Mouse (Mus musculus): ENCODE measurements around the gene Nipbl. TPM values are rescaled to one million over a fixed set of nuclear protein-coding genes. Genes with fewer than 3 reads are reported as not detected.
"Not testable (repeated sequence)": the region's sequence is repeated elsewhere in the genome, so short reads cannot be mapped to it uniquely, and the experiment has no call there.

Gene Nipbl
- polyA plus RNA-seq, 1 experiment from 2014 or later, result 12.5 TPM

GRCm38 (mm10) chr15:8282155-8282554 is 162.1 kb downstream of the Nipbl start:
- Histone ChIP-seq H3K9me3 (ENCODE audit: control insufficient read depth, low read length) (no peaks in the 10 kb centered on the region), H3K4me3 (ENCODE audit: low read length) (no peak overlapping the region), H3K27ac (ENCODE audit: low read length) (no peak overlapping the region), H3K9ac (ENCODE audit: low read depth, low read length) (no peak overlapping the region), H3K4me2 (ENCODE audit: low read depth, low read length) (no peak overlapping the region), H3K4me1 (ENCODE audit: control insufficient read depth, insufficient read depth, low read length) (no peaks in the 10 kb centered on the region), H3K36me3 (ENCODE audit: control insufficient read depth, insufficient read depth, low read length) (no peaks in the 10 kb centered on the region), H3K27me3 (replicated peaks; ENCODE audit: control insufficient read depth, insufficient read depth, low read length) (no peaks in the 10 kb centered on the region)
- WGBS, result 77% methylated on average over 2 of the region's 2 CpGs
- ATAC-seq, result no peak

DNA sequence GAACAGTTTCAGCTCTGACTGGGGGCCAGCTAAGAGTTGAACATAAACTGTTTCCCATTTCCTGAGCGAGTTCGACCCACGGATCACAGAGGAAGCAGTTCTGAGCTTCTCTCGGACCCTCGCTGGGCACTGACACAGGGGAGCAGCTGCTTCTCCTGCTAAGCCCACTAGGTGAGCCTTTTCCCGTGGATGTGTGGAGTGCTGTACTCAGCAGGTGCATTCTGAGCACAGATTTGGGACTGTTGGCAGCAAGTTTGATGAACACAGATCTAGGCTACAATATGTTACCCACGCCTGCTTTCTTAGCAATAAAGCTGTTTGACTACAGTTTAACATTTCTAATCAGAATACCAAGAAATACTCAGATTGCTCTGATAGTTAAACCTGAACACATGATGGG is 162.6 kb downstream of the Nipbl start:
- Histone ChIP-seq H3K9me3 (ENCODE audit: control insufficient read depth, low read length) (no peaks in the 10 kb centered on the region), H3K4me1 (ENCODE audit: control insufficient read depth, insufficient read depth, low read length) (no peaks in the 10 kb centered on the region), H3K4me3 (ENCODE audit: low read length) (no peak overlapping the region), H3K4me2 (ENCODE audit: low read depth, low read length) (no peak overlapping the region), H3K36me3 (ENCODE audit: control insufficient read depth, insufficient read depth, low read length) (no peaks in the 10 kb centered on the region), H3K27me3 (replicated peaks; ENCODE audit: control insufficient read depth, insufficient read depth, low read length) (no peaks in the 10 kb centered on the region), H3K9ac (ENCODE audit: low read depth, low read length) (no peak overlapping the region), H3K27ac (ENCODE audit: low read length) (no peak overlapping the region)
- WGBS, result 71% methylated on average over 7 of the region's 7 CpGs
- ATAC-seq, result no peak

GRCm38 (mm10) chr15:8279929-8280610 is 164.2 kb downstream of the Nipbl start:
- WGBS, result 46% methylated on average over 20 of the region's 20 CpGs
- peak; percentile 67 for ATAC-seq
- Histone ChIP-seq H3K36me3 (ENCODE audit: control insufficient read depth, insufficient read depth, low read length) (no peaks in the 10 kb centered on the region), H3K9me3 (ENCODE audit: control insufficient read depth, low read length) (peaks cover 3% of the 10 kb centered on the region; the same call in 1 of the 2 replicates), H3K4me2 (ENCODE audit: low read depth, low read length) (peak overlapping the region; percentile 64), H3K27ac (ENCODE audit: low read length) (no peak overlapping the region), H3K27me3 (replicated peaks; ENCODE audit: control insufficient read depth, insufficient read depth, low read length) (no peaks in the 10 kb centered on the region), H3K4me3 (ENCODE audit: low read length) (peak overlapping the region; percentile 47), H3K9ac (ENCODE audit: low read depth, low read length) (peak overlapping the region; percentile 51; the same call in 1 of the 2 replicates), H3K4me1 (ENCODE audit: control insufficient read depth, insufficient read depth, low read length) (no peaks in the 10 kb centered on the region)

DNA sequence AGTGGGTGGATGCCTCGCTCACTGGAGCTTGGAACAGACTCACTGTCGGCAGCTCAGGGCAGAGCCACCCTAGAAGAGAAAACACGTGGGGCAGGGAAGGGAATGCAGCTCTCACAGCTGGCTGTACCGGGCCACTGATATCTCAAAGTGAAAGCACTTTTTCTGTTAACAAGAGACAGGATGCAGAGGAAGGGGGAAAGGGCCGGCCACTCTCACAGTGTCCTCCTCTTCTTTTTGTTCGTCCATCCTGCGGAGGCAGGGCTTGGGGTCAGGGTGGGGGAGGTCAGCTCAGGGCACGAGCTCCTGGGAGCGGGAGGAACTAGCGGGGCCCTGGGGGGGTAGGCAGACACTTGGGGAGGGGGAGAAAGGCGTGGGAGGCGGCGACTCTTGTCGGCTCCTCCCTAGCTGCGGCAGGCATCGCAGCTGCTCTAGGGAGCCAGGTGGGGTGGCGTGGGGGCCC is 164.9 kb downstream of the Nipbl start:
- WGBS, result 27% methylated on average over 17 of the region's 17 CpGs

GRCm38 (mm10) chr15:8277916-8278315 is 166.3 kb downstream of the Nipbl start:
- not testable (repeated sequence) for H3K4me3 ChIP-seq (ENCODE audit: low read length); H3K4me2 ChIP-seq (ENCODE audit: low read depth, low read length); H3K9ac ChIP-seq (ENCODE audit: low read depth, low read length); H3K27ac ChIP-seq (ENCODE audit: low read length); H3K4me1 ChIP-seq (ENCODE audit: control insufficient read depth, insufficient read depth, low read length); ATAC-seq; H3K27me3 ChIP-seq (replicated peaks; ENCODE audit: control insufficient read depth, insufficient read depth, low read length); H3K36me3 ChIP-seq (ENCODE audit: control insufficient read depth, insufficient read depth, low read length); H3K9me3 ChIP-seq (ENCODE audit: control insufficient read depth, low read length)
- WGBS, result 93% methylated on average over 4 of the region's 4 CpGs

More for the DNA sequence above, 164.9 kb downstream of the Nipbl start:
- H3K9ac ChIP-seq (ENCODE audit: low read depth, low read length), result peak overlapping the region; percentile 56
- no peak overlapping the region for H3K27ac ChIP-seq (ENCODE audit: low read length)
- peak; percentile 74 for ATAC-seq
- H3K4me3 ChIP-seq (ENCODE audit: low read length), result peak overlapping the region; percentile 47
- no peaks in the 10 kb centered on the region for H3K36me3 ChIP-seq (ENCODE audit: control insufficient read depth, insufficient read depth, low read length)
- H3K4me2 ChIP-seq (ENCODE audit: low read depth, low read length), result peak overlapping the region; percentile 64
- no peaks in the 10 kb centered on the region for H3K4me1 ChIP-seq (ENCODE audit: control insufficient read depth, insufficient read depth, low read length)
- no peaks in the 10 kb centered on the region for H3K27me3 ChIP-seq (replicated peaks; ENCODE audit: control insufficient read depth, insufficient read depth, low read length)
- H3K9me3 ChIP-seq (ENCODE audit: control insufficient read depth, low read length), result peaks cover 3% of the 10 kb centered on the region; the same call in 1 of the 2 replicates

- Histone ChIP-seq H3K27ac (ENCODE audit: low read length) (no peak overlapping the region), H3K4me2 (ENCODE audit: low read depth, low read length) (no peak overlapping the region)
- 84% methylated on average over 8 of the region's 8 CpGs for WGBS
These were observed 172.3 kb downstream of the Nipbl start for GRCm38 (mm10) chr15:8271952-8272351.

DNA sequence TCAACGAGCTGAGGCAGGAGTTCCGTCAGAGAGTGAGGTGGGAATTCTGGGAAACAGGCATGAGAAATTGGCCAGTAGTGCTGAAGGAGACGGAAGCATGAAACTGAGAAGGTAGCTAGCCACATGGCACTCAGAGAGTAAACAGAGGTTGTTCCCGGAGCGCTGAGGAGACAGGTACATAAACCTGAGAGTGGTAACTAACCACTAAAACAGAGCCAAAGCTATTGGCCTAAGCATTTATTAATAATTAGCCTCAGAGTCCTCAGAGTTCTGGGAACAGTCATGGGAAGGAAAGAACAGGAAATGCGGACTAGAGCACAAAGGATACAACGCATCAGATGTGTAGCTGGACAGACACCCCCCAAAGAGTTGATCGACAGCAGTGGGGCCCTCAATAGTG is 176.0 kb downstream of the Nipbl start:
- H3K9ac ChIP-seq (ENCODE audit: low read depth, low read length), result no peak overlapping the region
- no peaks in the 10 kb centered on the region; the same call in 1 of the 2 replicates for H3K36me3 ChIP-seq (ENCODE audit: control insufficient read depth, insufficient read depth, low read length)
- H3K4me2 ChIP-seq (ENCODE audit: low read depth, low read length), result no peak overlapping the region
- WGBS, result 80% methylated on average over 8 of the region's 8 CpGs
- no peaks in the 10 kb centered on the region for H3K9me3 ChIP-seq (ENCODE audit: control insufficient read depth, low read length)
- no peaks in the 10 kb centered on the region for H3K4me1 ChIP-seq (ENCODE audit: control insufficient read depth, insufficient read depth, low read length)
- no peak overlapping the region for H3K4me3 ChIP-seq (ENCODE audit: low read length)
- ATAC-seq, result no peak
- no peaks in the 10 kb centered on the region for H3K27me3 ChIP-seq (replicated peaks; ENCODE audit: control insufficient read depth, insufficient read depth, low read length)
- no peak overlapping the region for H3K27ac ChIP-seq (ENCODE audit: low read length)

More at GRCm38 (mm10) chr15:8271952-8272351, 172.3 kb downstream of the Nipbl start:
- Histone ChIP-seq H3K36me3 (ENCODE audit: control insufficient read depth, insufficient read depth, low read length) (no peaks in the 10 kb centered on the region), H3K4me3 (ENCODE audit: low read length) (no peak overlapping the region), H3K4me1 (ENCODE audit: control insufficient read depth, insufficient read depth, low read length) (no peaks in the 10 kb centered on the region), H3K9me3 (ENCODE audit: control insufficient read depth, low read length) (peaks cover 3% of the 10 kb centered on the region; the same call in 1 of the 2 replicates), H3K9ac (ENCODE audit: low read depth, low read length) (no peak overlapping the region), H3K27me3 (replicated peaks; ENCODE audit: control insufficient read depth, insufficient read depth, low read length) (no peaks in the 10 kb centered on the region)
- no peak for ATAC-seq

DNA sequence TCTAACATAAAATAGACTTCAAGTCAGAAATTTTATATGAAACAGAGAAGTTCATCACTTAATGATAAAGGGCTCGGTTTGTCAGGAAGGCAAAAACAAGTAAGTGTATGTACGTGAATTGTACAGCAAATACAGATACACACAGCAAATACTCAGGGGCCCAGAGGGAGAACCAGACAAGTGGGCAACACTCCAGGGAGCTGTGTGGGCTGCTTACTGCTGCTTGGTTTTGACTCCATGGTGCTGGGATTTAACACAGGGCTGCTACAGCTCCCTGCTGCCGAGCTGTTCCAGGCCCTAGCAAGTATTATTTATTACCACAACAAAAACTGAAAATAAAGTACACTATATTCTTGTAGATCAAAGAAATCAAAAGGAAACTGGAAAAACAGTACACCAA is 177.1 kb downstream of the Nipbl start:
- no peaks in the 10 kb centered on the region for H3K4me1 ChIP-seq (ENCODE audit: control insufficient read depth, insufficient read depth, low read length)
- 90% methylated on average over 3 of the region's 3 CpGs for WGBS
- no peak overlapping the region for H3K4me2 ChIP-seq (ENCODE audit: low read depth, low read length)
- H3K9me3 ChIP-seq (ENCODE audit: control insufficient read depth, low read length), result no peaks in the 10 kb centered on the region
- no peaks in the 10 kb centered on the region for H3K27me3 ChIP-seq (replicated peaks; ENCODE audit: control insufficient read depth, insufficient read depth, low read length)
- no peak overlapping the region for H3K4me3 ChIP-seq (ENCODE audit: low read length)
- no peak overlapping the region for H3K9ac ChIP-seq (ENCODE audit: low read depth, low read length)
- H3K36me3 ChIP-seq (ENCODE audit: control insufficient read depth, insufficient read depth, low read length), result no peaks in the 10 kb centered on the region; the same call in 1 of the 2 replicates
- H3K27ac ChIP-seq (ENCODE audit: low read length), result no peak overlapping the region
- no peak for ATAC-seq

- WGBS, result 70% methylated on average over 3 of the region's 3 CpGs
- H3K36me3 ChIP-seq (ENCODE audit: control insufficient read depth, insufficient read depth, low read length), result no peaks in the 10 kb centered on the region; the same call in 1 of the 2 replicates
These were observed 178.3 kb downstream of the Nipbl start for GRCm38 (mm10) chr15:8265946-8266345.

More at GRCm38 (mm10) chr15:8265946-8266345, 178.3 kb downstream of the Nipbl start:
- no peaks in the 10 kb centered on the region for H3K4me1 ChIP-seq (ENCODE audit: control insufficient read depth, insufficient read depth, low read length)
- no peak overlapping the region for H3K9ac ChIP-seq (ENCODE audit: low read depth, low read length)
- H3K4me2 ChIP-seq (ENCODE audit: low read depth, low read length), result no peak overlapping the region
- no peaks in the 10 kb centered on the region for H3K9me3 ChIP-seq (ENCODE audit: control insufficient read depth, low read length)
- H3K27ac ChIP-seq (ENCODE audit: low read length), result no peak overlapping the region
- ATAC-seq, result peak; percentile 65
- no peaks in the 10 kb centered on the region for H3K27me3 ChIP-seq (replicated peaks; ENCODE audit: control insufficient read depth, insufficient read depth, low read length)
- no peak overlapping the region for H3K4me3 ChIP-seq (ENCODE audit: low read length)
